Mouse (Mus musculus): ENCODE measurements at regions not wholly inside any gene's neighbourhood (a gene's known extent, or its start where the extent isn't known, plus 50 kb on each side); places are given as distances from the start of the nearest gene placed in this dataset.

GRCm38 (mm10) chr15:88202736-88203135, 397.4 kb upstream of the Zdhhc25 start:
- no peak for DNase-seq (ENCODE audit: low read depth, low spot score)

- no peak for DNase-seq (ENCODE audit: low read depth, low spot score)
These were observed 386.7 kb upstream of the Zdhhc25 start for GRCm38 (mm10) chr15:88213356-88213755.

- no peak for DNase-seq (ENCODE audit: low read depth, low spot score)
These were observed 385.8 kb upstream of the Zdhhc25 start for GRCm38 (mm10) chr15:88214286-88214685.

GRCm38 (mm10) chr15:88229456-88229855, 370.6 kb upstream of the Zdhhc25 start:
- no peak for DNase-seq (ENCODE audit: low read depth, low spot score)

- DNase-seq (ENCODE audit: low read depth, low spot score): no peak
These were observed 355.5 kb upstream of the Zdhhc25 start for GRCm38 (mm10) chr15:88244606-88245005.

GRCm38 (mm10) chr15:88245496-88246246, 354.4 kb upstream of the Zdhhc25 start:
- no peak for DNase-seq (ENCODE audit: low read depth, low spot score)

GRCm38 (mm10) chr15:88247974-88248625, 352.0 kb upstream of the Zdhhc25 start:
- DNase-seq (ENCODE audit: low read depth, low spot score): peak; percentile 40

GRCm38 (mm10) chr15:88288051-88288450, 312.1 kb upstream of the Zdhhc25 start:
- DNase-seq (ENCODE audit: low read depth, low spot score): no peak

- DNase-seq (ENCODE audit: low read depth, low spot score): no peak
These were observed 311.4 kb upstream of the Zdhhc25 start for GRCm38 (mm10) chr15:88288696-88289095.

- no peak for DNase-seq (ENCODE audit: low read depth, low spot score)
These were observed 309.2 kb upstream of the Zdhhc25 start for GRCm38 (mm10) chr15:88290740-88291363.

- DNase-seq (ENCODE audit: low read depth, low spot score): no peak
These were observed 301.0 kb upstream of the Zdhhc25 start for GRCm38 (mm10) chr15:88299061-88299460.

- no peak for DNase-seq (ENCODE audit: low read depth, low spot score)
These were observed 288.9 kb upstream of the Zdhhc25 start for GRCm38 (mm10) chr15:88311158-88311557.

GRCm38 (mm10) chr15:88314810-88315459, 285.2 kb upstream of the Zdhhc25 start:
- DNase-seq (ENCODE audit: low read depth, low spot score): no peak

GRCm38 (mm10) chr15:88318048-88318447, 282.1 kb upstream of the Zdhhc25 start:
- no peak for DNase-seq (ENCODE audit: low read depth, low spot score)

GRCm38 (mm10) chr15:88319527-88319926, 280.6 kb upstream of the Zdhhc25 start:
- DNase-seq (ENCODE audit: low read depth, low spot score): peak; percentile 5

- no peak for DNase-seq (ENCODE audit: low read depth, low spot score)
These were observed 276.3 kb upstream of the Zdhhc25 start for GRCm38 (mm10) chr15:88323584-88324375.

- no peak for DNase-seq (ENCODE audit: low read depth, low spot score)
These were observed 275.0 kb upstream of the Zdhhc25 start for GRCm38 (mm10) chr15:88325108-88325507.

- no peak for DNase-seq (ENCODE audit: low read depth, low spot score)
These were observed 246.9 kb upstream of the Zdhhc25 start for GRCm38 (mm10) chr15:88353206-88353605.

GRCm38 (mm10) chr15:88360375-88361035, 239.6 kb upstream of the Zdhhc25 start:
- DNase-seq (ENCODE audit: low read depth, low spot score): no peak

- DNase-seq (ENCODE audit: low read depth, low spot score): no peak
These were observed 238.8 kb upstream of the Zdhhc25 start for GRCm38 (mm10) chr15:88361351-88361750.

- no peak for DNase-seq (ENCODE audit: low read depth, low spot score)
These were observed 237.1 kb upstream of the Zdhhc25 start for GRCm38 (mm10) chr15:88362966-88363365.

All from WW6 (cell line).